Mouse (Mus musculus) lung, embryonic 14.5 days (tissue): ENCODE measurements around the gene Esrp2. TPM values are rescaled to one million over a fixed set of nuclear protein-coding genes. Genes with fewer than 3 reads are reported as not detected.

ENCODE experiments used
- ATAC-seq: fragments of 200-750 bp; cut with Nextera tagmentation; 2 replicates; pipeline ENCODE4 v1.8.0; 2017; ENCODE audit warnings: mild to moderate bottlenecking, moderate TSS enrichment, moderate library complexity; ENCODE audit not compliant: insufficient read depth
- DNase-seq: peaks from one replicate; pipeline ENCODE4 v3.0.0-alpha.2; 2015
- H3K27ac ChIP-seq: fragments of 300-500 bp; sonication (generic); 2 replicates; pipeline ENCODE4 v1.5.1; 2014; ENCODE audit warnings: low read depth, mild to moderate bottlenecking, moderate library complexity
- H3K27me3 ChIP-seq: fragments of 300-500 bp; sonication (generic); 2 replicates; pipeline ENCODE4 v1.6.1; 2014; ENCODE audit warnings: low read length, control low read depth; ENCODE audit not compliant: insufficient read depth
- H3K36me3 ChIP-seq: fragments of 300-500 bp; sonication (generic); 2 replicates; pipeline ENCODE4 v1.6.1; 2014; ENCODE audit warnings: control low read depth; ENCODE audit not compliant: insufficient read depth
- H3K4me1 ChIP-seq: fragments of 300-500 bp; sonication (generic); 2 replicates; pipeline ENCODE4 v1.6.1; 2014; ENCODE audit warnings: antibody characterized with exemption, control low read depth; ENCODE audit not compliant: insufficient read depth
- H3K4me2 ChIP-seq: fragments of 300-500 bp; sonication (generic); 2 replicates; pipeline ENCODE4 v1.6.1; 2014; ENCODE audit warnings: mild to moderate bottlenecking
- H3K4me3 ChIP-seq: fragments of 300-500 bp; sonication (generic); 2 replicates; pipeline ENCODE4 v1.5.1; 2014; ENCODE audit warnings: low read depth, low read length
- H3K9ac ChIP-seq: fragments of 300-500 bp; sonication (generic); 2 replicates; pipeline ENCODE4 v1.6.1; 2014
- H3K9me3 ChIP-seq: fragments of 300-500 bp; sonication (generic); 2 replicates; pipeline ENCODE4 v1.6.1; 2016; ENCODE audit warnings: low read depth, low read length, control low read depth
- CTCF ChIP-seq: IDR thresholded peaks from 2 replicates; pipeline ENCODE4 v1.5.1; 2016; ENCODE audit warnings: antibody characterized with exemption, low read depth
- WGBS: fragments of 180-500 bp; shearing (Covaris S2); extraction: QIAGEN DNeasy Blood & Tissue Kit; methylation state at CpG from one replicate; pipeline ENCODE4 v1.1.7; 2014; 5-methylcytosine and 5-hydroxymethylcytosine counted together
- polyA plus RNA-seq: library from polyadenylated mRNA; unstranded; fragments of >200 nt; fragmentation: Nextera tagmentation; extraction: Ambion mirVana; gene quantifications from 2 replicates; pipeline ENCODE4 v1.2.1, GENCODE M21; 2014

Gene Esrp2
- polyA plus RNA-seq, 1 experiment from 2014 or later, result 31.1 TPM

DNA sequence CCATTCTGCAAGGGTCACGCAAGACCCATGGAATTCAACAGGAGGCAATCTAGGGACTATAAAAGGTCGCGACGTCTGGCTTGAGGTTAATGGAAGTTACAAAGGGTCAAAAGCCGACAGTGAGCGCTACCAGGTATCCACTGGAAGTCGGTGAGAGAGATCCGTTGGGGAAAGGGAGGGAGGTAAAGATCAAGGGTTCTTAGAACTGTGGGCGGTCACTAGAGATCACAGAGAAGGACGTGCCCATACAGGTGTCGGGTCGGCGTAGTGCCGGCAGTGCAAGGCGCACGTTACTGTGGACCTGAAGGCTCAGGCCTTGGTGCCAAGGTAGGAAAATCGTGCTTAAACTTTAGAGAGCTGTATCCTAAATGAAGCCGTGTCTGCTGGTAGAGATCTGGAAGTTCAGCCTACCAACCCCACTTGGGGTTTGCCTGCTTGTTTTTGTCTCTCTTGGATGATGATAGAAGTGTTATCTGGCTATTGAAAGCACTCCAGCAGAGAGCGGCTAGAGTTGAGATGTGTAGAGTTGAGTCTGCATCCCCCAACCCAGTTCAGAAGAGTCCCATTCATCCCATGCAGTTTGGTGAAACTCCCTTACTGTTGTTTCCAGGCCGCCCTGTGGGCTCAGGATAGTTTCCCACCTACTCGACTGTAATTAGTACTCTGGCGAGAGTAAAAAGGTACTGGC lies 588 bp upstream of the Esrp2 start:
- ATAC-seq, result no peak

GRCm38 (mm10) chr8:106135672-106136071 lies 1.1 kb downstream of the Esrp2 start:
- WGBS, result 5% methylated on average over 19 of the region's 19 CpGs
- peaks cover 29% of the 10 kb centered on the region for H3K36me3 ChIP-seq
- no peak for TF ChIP-seq CTCF
- 0 out of 2 replicates have a peak, but pooled peaks cover 4% of the 10 kb centered on the region for H3K4me1 ChIP-seq
- peaks cover 39% of the 10 kb centered on the region for H3K27me3 ChIP-seq
- no peaks in the 10 kb centered on the region for H3K9me3 ChIP-seq
- H3K9ac ChIP-seq, result peak overlapping the region; percentile 62
- H3K4me2 ChIP-seq, result peak overlapping the region; percentile 76
- 0 out of 2 replicates have a peak, but pooled peaks have one; percentile 2 for ATAC-seq
- peak overlapping the region; percentile 93 for H3K27ac ChIP-seq
- peak overlapping the region; percentile 55 for H3K4me3 ChIP-seq
- peak; percentile 8 for DNase-seq

More for the DNA sequence above, 588 bp upstream of the Esrp2 start:
- H3K4me2 ChIP-seq, result peak overlapping the region; percentile 76
- H3K4me1 ChIP-seq, result 0 out of 2 replicates have a peak, but pooled peaks cover 4% of the 10 kb centered on the region
- H3K27me3 ChIP-seq, result peaks cover 39% of the 10 kb centered on the region
- H3K36me3 ChIP-seq, result peaks cover 13% of the 10 kb centered on the region
- no peak for TF ChIP-seq CTCF
- peak overlapping the region; percentile 93 for H3K27ac ChIP-seq
- peak overlapping the region; percentile 55 for H3K4me3 ChIP-seq
- WGBS, result 6% methylated on average over 22 of the region's 22 CpGs
- peak; percentile 17 for DNase-seq
- H3K9me3 ChIP-seq, result no peaks in the 10 kb centered on the region
- peak overlapping the region; percentile 62 for H3K9ac ChIP-seq

DNA sequence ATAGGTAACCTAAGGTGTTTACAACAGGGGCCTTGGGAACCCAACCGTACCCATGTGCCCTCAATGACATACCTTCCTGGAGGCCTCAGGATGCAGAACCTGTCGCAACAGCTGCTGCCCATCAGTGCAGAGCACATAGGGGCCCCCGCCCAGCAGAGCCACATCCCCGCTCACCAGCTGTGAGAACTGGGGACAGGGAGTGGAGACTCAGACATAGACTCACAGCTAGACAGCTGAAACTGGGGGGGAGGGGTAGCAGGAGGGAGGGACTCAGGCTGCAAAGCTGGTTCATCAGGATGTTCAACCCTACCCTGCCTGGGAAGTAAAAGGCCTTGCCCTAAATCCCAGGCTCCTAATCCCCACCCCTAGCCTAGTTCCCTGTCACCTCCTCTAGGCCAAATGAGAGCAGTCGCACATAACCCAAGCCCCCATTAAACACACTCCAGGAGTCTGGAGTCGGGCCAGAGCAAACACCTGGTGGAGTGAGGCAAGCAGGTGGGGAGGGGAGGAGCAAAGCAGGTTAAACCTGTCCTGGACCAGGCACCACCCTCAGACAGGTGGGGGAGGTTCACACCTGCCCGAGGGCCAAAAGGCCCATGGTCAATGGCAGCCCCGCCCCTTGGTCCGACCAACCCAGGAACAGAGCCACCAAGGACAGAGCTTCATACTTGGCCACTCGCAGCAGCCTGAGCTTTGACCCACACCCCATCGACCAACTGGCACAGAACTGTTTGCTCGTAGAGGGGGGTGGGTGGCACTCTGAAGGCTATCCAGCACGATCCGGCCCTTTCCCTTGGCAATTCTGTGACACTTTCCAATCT lies 1.8 kb downstream of the Esrp2 start:
- DNase-seq, result peak; percentile 84
- Histone ChIP-seq H3K4me3 (peak overlapping the region; percentile 55), H3K9ac (peak overlapping the region; percentile 62; the same call in 1 of the 2 replicates), H3K9me3 (no peaks in the 10 kb centered on the region), H3K27ac (peak overlapping the region; percentile 93), H3K36me3 (peaks cover 36% of the 10 kb centered on the region), H3K4me2 (peak overlapping the region; percentile 76), H3K4me1 (0 out of 2 replicates have a peak, but pooled peaks cover 4% of the 10 kb centered on the region), H3K27me3 (peaks cover 39% of the 10 kb centered on the region)
- no peak for TF ChIP-seq CTCF
- peak; percentile 71 for ATAC-seq
- WGBS, result 12% methylated on average over 14 of the region's 14 CpGs

DNA sequence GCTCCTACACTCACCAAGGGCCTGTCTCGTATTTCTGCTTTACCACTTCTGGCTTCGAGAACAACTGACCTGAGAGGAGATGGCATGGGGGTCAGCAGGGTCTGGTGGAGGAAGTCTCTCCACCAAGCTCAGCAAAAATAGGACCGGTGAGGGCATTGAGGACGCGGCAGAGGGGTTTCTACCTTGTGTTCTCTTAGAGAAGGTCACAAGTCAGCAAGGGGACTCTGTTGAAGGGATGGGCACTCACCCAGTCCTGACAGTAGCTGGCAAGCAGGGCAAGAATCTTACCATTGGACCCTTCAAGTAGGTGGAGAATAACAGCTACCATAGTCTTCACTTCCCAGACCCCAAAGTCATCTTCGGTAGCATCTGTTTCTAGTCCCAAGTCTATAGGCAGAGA lies 2.8 kb downstream of the Esrp2 start:
- 0 out of 2 replicates have a peak, but pooled peaks cover 4% of the 10 kb centered on the region for H3K4me1 ChIP-seq
- peak overlapping the region; percentile 22 for H3K4me3 ChIP-seq
- 64% methylated on average over 6 of the region's 6 CpGs for WGBS
- no peak overlapping the region for H3K9ac ChIP-seq
- TF ChIP-seq CTCF, result no peak
- peaks cover 39% of the 10 kb centered on the region for H3K27me3 ChIP-seq
- H3K9me3 ChIP-seq, result no peaks in the 10 kb centered on the region
- DNase-seq (no peak), ATAC-seq (no peak)
- H3K4me2 ChIP-seq, result peak overlapping the region; percentile 56
- H3K36me3 ChIP-seq, result peaks cover 46% of the 10 kb centered on the region
- no peak overlapping the region; the same call in 1 of the 2 replicates for H3K27ac ChIP-seq

- 64% methylated on average over 13 of the region's 13 CpGs for WGBS
- no peak overlapping the region for H3K27ac ChIP-seq
- no peak for ATAC-seq
- H3K4me2 ChIP-seq, result 0 out of 2 replicates have a peak overlapping the region, but pooled peaks have one; percentile 56
- H3K4me1 ChIP-seq, result 0 out of 2 replicates have a peak, but pooled peaks cover 4% of the 10 kb centered on the region
- peaks cover 51% of the 10 kb centered on the region for H3K36me3 ChIP-seq
- H3K4me3 ChIP-seq, result no peak overlapping the region
- H3K9me3 ChIP-seq, result no peaks in the 10 kb centered on the region
- TF ChIP-seq CTCF, result no peak
- no peak for DNase-seq
- H3K27me3 ChIP-seq, result peaks cover 39% of the 10 kb centered on the region
- H3K9ac ChIP-seq, result no peak overlapping the region
Observed at GRCm38 (mm10) chr8:106133526-106133925, 3.2 kb downstream of the Esrp2 start.

- DNase-seq (no peak), ATAC-seq (no peak)
- Histone ChIP-seq H3K4me2 (no peak overlapping the region), H3K27ac (no peak overlapping the region), H3K9me3 (no peaks in the 10 kb centered on the region), H3K36me3 (peaks cover 62% of the 10 kb centered on the region), H3K27me3 (peaks cover 34% of the 10 kb centered on the region), H3K4me3 (no peak overlapping the region), H3K9ac (no peak overlapping the region), H3K4me1 (0 out of 2 replicates have a peak, but pooled peaks cover 4% of the 10 kb centered on the region)
- 89% methylated on average over 11 of the region's 11 CpGs for WGBS
- no peak for TF ChIP-seq CTCF
Observed at GRCm38 (mm10) chr8:106132356-106132755, 4.4 kb downstream of the Esrp2 start.
